Mouse (Mus musculus): Measurements from ENCODE around the gene Inpp5d. TPM values are rescaled to one million over a fixed set of nuclear protein-coding genes. Genes with fewer than 3 reads are reported as not detected.
A peak's percentile ranks its signal among the peaks of the same experiment; 100 is the strongest.

Gene Inpp5d
- polyA plus RNA-seq, 1 experiment, result 86.5 TPM

DNA sequence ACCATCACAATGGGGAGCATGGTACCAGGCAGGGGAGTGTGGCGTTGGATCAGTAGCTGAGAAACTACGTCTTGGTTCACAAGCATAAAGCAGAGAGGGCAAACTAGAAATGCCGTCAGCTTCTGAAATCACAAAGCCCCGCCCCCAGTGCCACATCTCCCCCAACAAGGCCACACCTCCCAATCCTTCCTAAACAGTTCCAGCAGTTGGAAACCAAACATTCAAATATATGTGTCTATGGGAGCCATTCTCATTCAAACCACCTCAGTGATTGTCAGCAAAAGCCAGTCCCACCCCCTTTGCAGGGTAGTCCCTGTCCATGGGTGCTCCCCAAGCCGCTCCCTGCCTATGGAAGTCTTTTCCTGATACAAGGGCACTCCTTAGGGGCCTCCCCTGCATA lies 64.0 kb downstream of the Inpp5d start:
- TF ChIP-seq CTCF (IDR thresholded peaks at IDR 0.05; ENCODE audit: insufficient read depth, low read length), result no peak
- TF ChIP-seq POLR2A (IDR thresholded peaks at IDR 0.05; ENCODE audit: borderline replicate concordance, extremely low read depth, low read depth, low read length), result no peak
- no peak overlapping the region for H3K4me3 ChIP-seq (replicated peaks; ENCODE audit: extremely low read depth, low read depth, low read length)
- DNase-seq, result no peak
- WGBS, result 94% methylated on average over 5 of the region's 5 CpGs
- no peaks in the 10 kb centered on the region for H3K4me1 ChIP-seq (ENCODE audit: control insufficient read depth, insufficient read depth, low read length)

DNA sequence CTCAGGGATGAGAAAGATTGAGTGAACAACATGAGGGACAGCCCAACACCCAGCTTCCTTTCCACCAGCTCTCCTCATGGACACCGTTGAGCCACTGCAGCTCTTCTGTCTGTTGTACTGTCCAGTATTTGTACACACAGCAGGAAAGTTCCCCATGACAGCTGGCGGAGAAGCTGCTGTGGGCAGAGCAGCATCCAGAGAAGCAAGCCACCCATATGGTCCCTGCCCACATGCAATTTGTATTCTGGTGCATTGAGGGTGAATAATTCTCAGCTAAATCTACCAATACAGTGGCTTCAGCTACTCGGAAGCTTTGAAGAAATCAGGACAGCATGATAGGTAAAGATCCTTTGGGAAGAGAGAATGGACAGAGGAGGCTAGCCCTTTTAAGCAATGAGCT lies 64.7 kb downstream of the Inpp5d start:
- no peak for TF ChIP-seq POLR2A (IDR thresholded peaks at IDR 0.05; ENCODE audit: borderline replicate concordance, extremely low read depth, low read depth, low read length)
- TF ChIP-seq CTCF (IDR thresholded peaks at IDR 0.05; ENCODE audit: insufficient read depth, low read length), result no peak
- H3K4me1 ChIP-seq (ENCODE audit: control insufficient read depth, insufficient read depth, low read length), result no peaks in the 10 kb centered on the region
- H3K4me3 ChIP-seq (replicated peaks; ENCODE audit: extremely low read depth, low read depth, low read length), result no peak overlapping the region
- no peak for DNase-seq
- 94% methylated on average over 3 of the region's 3 CpGs for WGBS

DNA sequence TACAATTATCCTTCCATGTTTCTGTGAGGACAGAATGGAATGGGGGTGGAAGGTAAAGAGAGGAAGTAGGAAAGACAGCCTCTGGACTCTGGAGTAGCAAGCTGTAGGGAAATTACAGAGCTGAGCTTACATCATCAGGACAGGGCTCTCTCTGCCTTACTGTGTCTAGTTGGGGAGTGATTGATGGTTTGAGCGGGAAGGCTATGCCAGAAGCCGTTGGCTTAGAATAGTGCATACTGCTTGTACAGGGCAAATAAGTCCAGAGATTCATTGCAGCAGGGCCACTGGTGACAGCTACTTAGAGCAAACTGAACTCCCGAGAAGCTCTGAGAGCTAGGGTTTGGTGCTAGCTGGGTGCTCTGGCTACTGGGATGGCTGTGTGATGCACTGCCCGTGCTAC lies 66.2 kb downstream of the Inpp5d start:
- no peak for DNase-seq
- H3K4me1 ChIP-seq (ENCODE audit: control insufficient read depth, insufficient read depth, low read length), result no peaks in the 10 kb centered on the region
- no peak overlapping the region for H3K4me3 ChIP-seq (replicated peaks; ENCODE audit: extremely low read depth, low read depth, low read length)
- WGBS, result 55% methylated on average over 4 of the region's 4 CpGs
- TF ChIP-seq POLR2A (IDR thresholded peaks at IDR 0.05; ENCODE audit: borderline replicate concordance, extremely low read depth, low read depth, low read length) (no peak), CTCF (IDR thresholded peaks at IDR 0.05; ENCODE audit: insufficient read depth, low read length) (no peak)

DNA sequence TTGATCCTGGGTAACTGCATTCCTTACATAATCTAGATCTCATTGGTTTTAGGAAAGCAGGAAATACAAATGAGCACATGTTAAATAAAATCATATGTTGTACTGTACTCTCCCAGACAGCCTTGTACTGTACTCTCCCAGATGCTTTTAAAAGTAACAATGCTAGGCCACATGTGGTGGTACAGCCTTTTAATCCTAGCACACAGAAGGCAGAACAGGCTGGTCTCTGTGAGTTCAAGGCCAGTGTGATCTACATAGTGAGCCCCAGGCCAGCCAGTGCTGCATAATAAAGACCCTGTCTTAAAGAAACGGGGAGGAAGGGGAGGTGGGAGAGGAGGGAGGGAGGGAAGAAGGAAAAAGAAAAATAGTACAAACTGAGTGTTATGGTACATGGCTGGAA lies 66.9 kb downstream of the Inpp5d start:
- no peak for DNase-seq
- Histone ChIP-seq H3K4me3 (replicated peaks; ENCODE audit: extremely low read depth, low read depth, low read length) (no peak overlapping the region), H3K4me1 (ENCODE audit: control insufficient read depth, insufficient read depth, low read length) (no peaks in the 10 kb centered on the region)
- no peak for TF ChIP-seq CTCF (IDR thresholded peaks at IDR 0.05; ENCODE audit: insufficient read depth, low read length)
- TF ChIP-seq POLR2A (IDR thresholded peaks at IDR 0.05; ENCODE audit: borderline replicate concordance, extremely low read depth, low read depth, low read length), result no peak
- 58% methylated on average over 1 of the region's 1 CpGs for WGBS

DNA sequence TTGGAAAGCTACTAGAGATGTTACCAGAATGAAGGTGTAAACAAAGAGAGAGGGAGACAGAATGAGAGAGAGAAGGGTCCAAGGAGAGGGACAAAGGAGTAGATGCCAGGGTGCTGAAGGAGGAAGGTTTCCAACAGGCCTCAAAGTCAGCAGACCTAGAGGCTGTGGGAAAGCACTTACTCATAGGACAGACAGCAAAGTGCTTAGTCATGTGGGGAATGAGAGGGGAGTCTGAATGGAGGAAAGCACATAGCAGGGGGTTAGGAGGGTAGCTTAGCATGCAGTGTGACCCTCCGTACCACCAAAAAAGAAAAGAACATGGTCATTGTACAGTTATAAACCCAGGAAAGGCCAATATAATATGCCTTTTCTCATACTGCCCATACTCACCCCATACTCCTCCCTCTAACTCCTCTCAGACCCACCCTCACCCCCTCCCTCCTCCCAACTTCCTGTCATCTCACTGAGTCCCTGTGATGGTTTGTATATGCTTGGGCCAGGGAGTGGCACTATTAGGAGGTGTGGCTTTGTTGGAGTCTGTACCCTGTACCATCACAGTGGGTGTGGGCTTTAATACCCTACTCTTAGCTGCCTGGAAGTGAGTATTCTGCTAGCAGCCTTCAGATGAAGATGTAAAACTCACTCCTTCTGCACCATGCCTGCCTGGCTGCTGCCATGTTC lies 69.7 kb downstream of the Inpp5d start:
- H3K4me3 ChIP-seq (replicated peaks; ENCODE audit: extremely low read depth, low read depth, low read length), result no peak overlapping the region
- TF ChIP-seq CTCF (IDR thresholded peaks at IDR 0.05; ENCODE audit: insufficient read depth, low read length) (no peak), POLR2A (IDR thresholded peaks at IDR 0.05; ENCODE audit: borderline replicate concordance, extremely low read depth, low read depth, low read length) (no peak)
- no peaks in the 10 kb centered on the region for H3K4me1 ChIP-seq (ENCODE audit: control insufficient read depth, insufficient read depth, low read length)
- 91% methylated on average over 1 of the region's 1 CpGs for WGBS
- DNase-seq, result no peak

DNA sequence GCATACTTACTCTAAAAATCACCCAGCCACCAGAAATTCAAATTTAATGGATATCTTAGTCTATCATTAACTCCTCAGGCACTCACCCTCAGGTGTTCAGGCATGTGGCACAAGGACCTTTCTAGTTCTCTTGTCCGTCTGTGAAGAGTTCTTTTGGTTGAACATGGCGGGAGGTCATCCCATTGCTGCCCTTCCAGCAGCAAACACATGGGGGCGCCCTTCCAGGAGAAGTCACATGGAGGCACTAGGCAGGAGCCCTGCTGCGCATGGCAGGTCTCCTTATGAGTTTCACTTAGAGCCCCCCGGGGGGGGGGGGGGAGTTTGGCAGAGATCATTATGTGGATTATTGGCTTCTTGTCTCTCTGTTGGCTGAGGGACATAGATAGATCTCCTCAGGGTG lies 76.2 kb downstream of the Inpp5d start:
- DNase-seq, result peak; percentile 28
- TF ChIP-seq CTCF (IDR thresholded peaks at IDR 0.05; ENCODE audit: insufficient read depth, low read length) (0 out of 2 replicates have a peak, but pooled peaks have one; percentile 20), POLR2A (IDR thresholded peaks at IDR 0.05; ENCODE audit: borderline replicate concordance, extremely low read depth, low read depth, low read length) (no peak)
- 78% methylated on average over 5 of the region's 5 CpGs for WGBS

DNA sequence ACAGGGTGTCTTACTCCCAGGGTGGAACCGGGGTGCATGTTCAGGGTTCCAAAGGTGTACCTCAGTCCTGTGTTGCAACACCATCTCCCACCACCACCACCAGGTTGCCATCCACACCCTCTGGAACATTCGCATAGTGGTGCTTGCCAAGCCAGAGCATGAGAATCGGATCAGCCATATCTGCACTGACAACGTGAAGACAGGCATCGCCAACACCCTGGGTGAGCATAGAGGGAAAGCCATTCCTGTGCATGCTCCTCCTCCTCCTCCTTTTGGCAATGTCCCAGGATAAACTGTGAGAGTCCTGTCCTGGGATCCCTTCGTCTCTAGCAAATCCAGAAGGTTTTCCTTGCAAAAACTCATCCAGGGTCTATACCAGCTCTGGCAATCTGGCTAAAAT lies 77.9 kb downstream of the Inpp5d start:
- DNase-seq, result no peak
- no peaks in the 10 kb centered on the region for H3K4me1 ChIP-seq (ENCODE audit: control insufficient read depth, insufficient read depth, low read length)
- no peak overlapping the region for H3K4me3 ChIP-seq (replicated peaks; ENCODE audit: extremely low read depth, low read depth, low read length)
- TF ChIP-seq CTCF (IDR thresholded peaks at IDR 0.05; ENCODE audit: insufficient read depth, low read length) (no peak), POLR2A (IDR thresholded peaks at IDR 0.05; ENCODE audit: borderline replicate concordance, extremely low read depth, low read depth, low read length) (no peak)
- 67% methylated on average over 6 of the region's 6 CpGs for WGBS

More for the DNA sequence above, 76.2 kb downstream of the Inpp5d start:
- H3K4me3 ChIP-seq (replicated peaks; ENCODE audit: extremely low read depth, low read depth, low read length), result no peak overlapping the region
- no peaks in the 10 kb centered on the region for H3K4me1 ChIP-seq (ENCODE audit: control insufficient read depth, insufficient read depth, low read length)

DNA sequence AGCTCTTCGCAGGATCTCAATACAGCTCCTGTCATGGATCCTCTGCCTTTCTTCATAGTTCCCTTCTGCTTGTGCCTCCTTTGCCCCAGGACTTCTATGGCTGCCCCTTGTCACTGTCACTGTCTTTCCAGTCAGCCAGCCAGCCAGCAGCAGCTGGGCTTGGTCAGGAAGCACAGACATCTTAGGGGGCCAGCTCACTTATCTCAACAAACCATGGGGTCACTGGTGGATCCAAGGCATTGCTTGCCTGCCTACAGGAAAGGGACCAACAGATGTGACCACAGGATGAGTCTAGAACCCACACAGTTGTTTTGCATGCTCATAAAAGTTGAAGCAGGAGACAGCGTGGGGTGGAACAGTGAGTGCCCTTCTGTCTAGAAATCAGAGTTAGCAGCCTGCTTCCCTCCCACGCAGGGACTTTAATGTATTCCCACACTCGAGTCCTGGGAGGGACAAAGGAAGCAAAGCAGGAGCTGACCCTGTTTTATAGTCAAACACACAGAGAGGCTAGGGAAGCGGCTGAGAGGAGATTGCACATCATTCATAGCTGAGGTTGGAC lies 79.9 kb downstream of the Inpp5d start:
- 72% methylated on average over 5 of the region's 5 CpGs for WGBS
- no peak overlapping the region for H3K4me3 ChIP-seq (replicated peaks; ENCODE audit: extremely low read depth, low read depth, low read length)
- DNase-seq, result no peak
- no peak for TF ChIP-seq POLR2A (IDR thresholded peaks at IDR 0.05; ENCODE audit: borderline replicate concordance, extremely low read depth, low read depth, low read length)
- TF ChIP-seq CTCF (IDR thresholded peaks at IDR 0.05; ENCODE audit: insufficient read depth, low read length), result no peak
- no peaks in the 10 kb centered on the region for H3K4me1 ChIP-seq (ENCODE audit: control insufficient read depth, insufficient read depth, low read length)

DNA sequence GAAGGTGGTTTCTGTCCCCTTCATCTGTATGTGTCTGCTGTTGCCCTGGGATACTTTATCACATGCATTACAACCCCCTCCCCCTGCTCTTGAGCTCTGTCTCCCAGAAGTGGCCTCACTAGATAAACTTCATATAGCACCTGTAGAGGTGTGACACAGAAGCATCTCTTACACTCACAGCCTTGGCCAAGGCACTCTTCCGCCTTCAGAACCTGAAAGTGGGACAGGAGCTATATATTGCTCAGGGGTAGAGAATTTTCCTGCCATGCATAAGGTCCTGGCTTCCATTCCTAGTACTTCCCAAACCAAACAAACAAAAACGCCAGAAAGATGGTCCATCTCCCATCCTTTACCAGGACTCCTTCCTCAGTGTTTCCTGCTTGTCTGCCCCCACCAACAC lies 84.1 kb downstream of the Inpp5d start:
- no peaks in the 10 kb centered on the region for H3K4me1 ChIP-seq (ENCODE audit: control insufficient read depth, insufficient read depth, low read length)
- WGBS, result 73% methylated on average over 2 of the region's 2 CpGs
- DNase-seq, result no peak
- TF ChIP-seq POLR2A (IDR thresholded peaks at IDR 0.05; ENCODE audit: borderline replicate concordance, extremely low read depth, low read depth, low read length), result no peak
- no peak for TF ChIP-seq CTCF (IDR thresholded peaks at IDR 0.05; ENCODE audit: insufficient read depth, low read length)
- H3K4me3 ChIP-seq (replicated peaks; ENCODE audit: extremely low read depth, low read depth, low read length), result no peak overlapping the region

DNA sequence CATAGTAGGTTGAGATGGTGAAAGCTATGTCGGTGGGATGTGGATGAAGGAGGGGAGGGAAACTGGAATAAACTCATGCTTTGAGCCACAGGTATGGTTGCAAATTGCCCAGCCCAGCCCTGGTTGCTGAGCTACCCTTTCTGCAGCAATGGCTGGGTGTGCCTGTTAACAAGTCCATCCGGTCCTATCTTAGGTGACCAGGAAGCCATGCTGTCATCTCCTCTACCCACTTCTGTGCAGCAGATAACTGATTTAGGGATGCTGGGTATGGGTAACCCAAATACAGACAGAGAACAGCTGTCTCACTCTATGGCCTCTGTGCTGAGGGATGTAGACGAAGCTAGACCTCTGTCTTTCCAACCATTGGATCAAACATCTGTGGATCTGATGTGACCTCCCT lies 86.2 kb downstream of the Inpp5d start:
- DNase-seq, result no peak
- H3K4me1 ChIP-seq (ENCODE audit: control insufficient read depth, insufficient read depth, low read length), result no peaks in the 10 kb centered on the region
- TF ChIP-seq POLR2A (IDR thresholded peaks at IDR 0.05; ENCODE audit: borderline replicate concordance, extremely low read depth, low read depth, low read length) (no peak), CTCF (IDR thresholded peaks at IDR 0.05; ENCODE audit: insufficient read depth, low read length) (no peak)
- 94% methylated on average over 3 of the region's 3 CpGs for WGBS
- no peak overlapping the region for H3K4me3 ChIP-seq (replicated peaks; ENCODE audit: extremely low read depth, low read depth, low read length)
